Mouse (Mus musculus) heart, postnatal 14 days (tissue): ENCODE data around the gene Olfr952. TPM values are rescaled to one million over a fixed set of nuclear protein-coding genes. Genes with fewer than 3 reads are reported as not detected.

Experiments used
- DNase-seq, 2 experiments: peaks; one replicate each; pipeline ENCODE4 v3.0.0; 2021 to 2022
- intact Hi-C: fragments of 180-260 bp; cut with DNase I; formaldehyde crosslinking; loops from one replicate; pipeline ENCODE4 v1.15.1; 2025
- long read RNA-seq, 2 experiments: library from polyadenylated mRNA; stranded (forward); transcript quantifications; one replicate each; pipeline ENCODE4 v2.0.0; 2021
- total RNA-seq, 2 experiments: library from RNA; stranded (reverse); gene quantifications; 2 replicates each; pipeline ENCODE4 v1.2.3; 2021

The Olfr952 gene
- total RNA-seq = not detected
- long read RNA-seq, experiment 1 = 0 reads
- long read RNA-seq, experiment 2 = 0 reads

- intact Hi-C loops = no loop called here
- no peak for DNase-seq
Measured at GRCm38 (mm10) chr9:39427048-39427447, at the start of gene Olfr952. TSS of gene Olfr952 (minus strand) at chr9:39427148.

GRCm38 (mm10) chr9:39471844-39472243, 44.9 kb upstream of the Olfr952 start, which contains the start of gene Olfr955:
TSS of gene Olfr955 (minus strand) at chr9:39471944.
- intact Hi-C loops = no loop called here
- DNase-seq = no peak

GRCm38 (mm10) chr9:39456401-39456800, 29.5 kb upstream of the Olfr952 start, which contains the start of gene Olfr954:
TSS of gene Olfr954 (plus strand) at chr9:39456701.
- intact Hi-C loops = no loop called here
- DNase-seq = no peak

- intact Hi-C loops = no loop called here
- no peak for DNase-seq
Measured at GRCm38 (mm10) chr9:39387110-39387509, 39.8 kb downstream of the Olfr952 start, which contains the start of gene Olfr951. TSS of gene Olfr951 (plus strand) at chr9:39387410.

Other genes with a start within 250 kb of the Olfr952 start
- not detected for gene Olfr944, start 225.2 kb downstream of the Olfr952 start, total RNA-seq
- gene Olfr1537, start 177.2 kb downstream of the Olfr952 start, total RNA-seq = not detected
- not detected for gene Olfr945, start 150.3 kb downstream of the Olfr952 start, total RNA-seq
- gene Olfr948, start 101.1 kb downstream of the Olfr952 start, total RNA-seq = not detected
- gene Olfr951, start 39.7 kb downstream of the Olfr952 start, total RNA-seq = not detected
- not detected for gene Olfr954, start 29.6 kb upstream of the Olfr952 start, total RNA-seq
- not detected for gene Olfr955, start 44.8 kb upstream of the Olfr952 start, total RNA-seq
- gene Olfr44, start 66.8 kb upstream of the Olfr952 start, total RNA-seq = not detected
- gene Olfr957, start 88.7 kb upstream of the Olfr952 start, total RNA-seq = not detected
- not detected for gene Olfr958, start 126.9 kb upstream of the Olfr952 start, total RNA-seq
- gene Olfr959, start 148.4 kb upstream of the Olfr952 start, total RNA-seq = not detected
- gene AW551984, start 177.3 kb upstream of the Olfr952 start, total RNA-seq = 1 to 10 TPM in 1 of 2 experiments, under 1 TPM in 1; 0.73 to 1.4 TPM
- not detected for gene Olfr148, start 183.5 kb upstream of the Olfr952 start, total RNA-seq
- not detected for gene Olfr960, start 194.2 kb upstream of the Olfr952 start, total RNA-seq
- gene Olfr961, start 217.9 kb upstream of the Olfr952 start, total RNA-seq = not detected
- not detected for gene Olfr963, start 240.1 kb upstream of the Olfr952 start, total RNA-seq